Comparison of ENCODE assay signal across 20 mouse cellular contexts in the genomic region with DNA sequence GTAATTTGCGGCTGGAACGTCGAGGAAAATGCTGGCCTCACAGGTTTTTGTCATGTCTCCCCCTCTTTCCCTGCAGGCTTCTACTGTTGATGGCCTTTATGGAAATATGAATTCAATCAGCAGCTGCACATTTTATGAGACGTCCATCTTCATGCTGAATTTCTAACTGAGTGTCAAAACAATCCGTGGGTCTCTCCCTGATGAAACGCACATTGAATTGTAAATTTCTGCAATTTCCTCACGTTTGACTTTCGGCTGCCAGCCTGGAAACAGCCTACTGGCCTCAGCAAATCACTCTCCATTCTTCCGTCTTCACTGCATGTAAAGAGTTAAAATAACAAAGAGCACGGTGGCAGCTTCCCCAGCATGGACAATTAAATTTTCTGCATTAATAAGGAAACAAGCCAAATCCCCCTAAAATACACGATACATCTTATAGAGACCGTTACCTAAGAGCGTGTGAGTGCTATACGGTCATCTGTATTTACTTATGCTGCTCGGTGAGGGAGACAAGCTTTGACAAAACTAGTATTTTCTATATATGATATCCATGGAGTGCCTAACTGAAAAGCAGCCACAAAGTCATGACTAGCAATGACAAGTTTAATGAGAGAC. TPM values are rescaled to one million over a fixed set of nuclear protein-coding genes. Genes with fewer than 3 reads are reported as not detected.
DNase-seq lines count a peak whose midpoint lies in the region; ATAC-seq and TF ChIP-seq lines count a peak whose summit lies in the region.
"Had no signal": no experiment of that assay in that cellular context is flagged by ENCODE, and none has a peak within 500 bp of the region (broad histone marks: within the 10 kb centered on the region; RNA-seq: fewer than 3 reads in every experiment).

No protein-coding gene starts in this region.

- no peak for TF ChIP-seq POLR2A in brain, embryonic 14.5 days (IDR thresholded peaks at IDR 0.05; ENCODE audit: borderline replicate concordance, extremely low read depth, insufficient read depth, insufficient read length, poor library complexity, severe bottlenecking)

- no peaks in the 10 kb centered on the region for H3K36me3 ChIP-seq in embryonic facial prominence, embryonic 14.5 days (ENCODE audit: control insufficient read depth, insufficient read depth, low read length)
- no peaks in the 10 kb centered on the region for H3K36me3 ChIP-seq in forebrain, postnatal 0 days (ENCODE audit: insufficient read depth)
- no peaks in the 10 kb centered on the region for H3K36me3 ChIP-seq in midbrain, embryonic 12.5 days
- no peaks in the 10 kb centered on the region for H3K36me3 ChIP-seq in stomach, postnatal 0 days (ENCODE audit: control insufficient read depth, insufficient read depth, low read length)
- H3K36me3 ChIP-seq: liver, embryonic 13.5 days; stomach, embryonic 15.5 days had no signal

- H3K4me3 ChIP-seq in embryonic facial prominence, embryonic 14.5 days (ENCODE audit: low read depth, low read length), result no peak overlapping the region
- H3K4me3 ChIP-seq in forebrain, postnatal 0 days (ENCODE audit: low read depth, low read length), result no peak overlapping the region
- H3K4me3 ChIP-seq in midbrain, embryonic 12.5 days, result no peak overlapping the region
- H3K4me3 ChIP-seq in stomach, postnatal 0 days (ENCODE audit: low read depth, low read length), result no peak overlapping the region
- H3K4me3 ChIP-seq: erythroblast, embryonic 14.5 days; liver, embryonic 13.5 days; megakaryocyte, embryonic 14.5 days; stomach, embryonic 15.5 days had no signal

- H3K9ac ChIP-seq in embryonic facial prominence, embryonic 14.5 days (ENCODE audit: low read depth, low read length), result no peak overlapping the region
- H3K9ac ChIP-seq in forebrain, postnatal 0 days, result peak overlapping the region; percentile 23; the same call in 1 of the 2 replicates
- no peak overlapping the region for H3K9ac ChIP-seq in midbrain, embryonic 12.5 days (replicated peaks)
- no peak overlapping the region for H3K9ac ChIP-seq in stomach, postnatal 0 days (ENCODE audit: low read length)
- H3K9ac ChIP-seq: liver, embryonic 13.5 days; stomach, embryonic 15.5 days had no signal

- no peak for TF ChIP-seq EP300 in stomach, postnatal 0 days (optimal IDR thresholded peaks at IDR 0.05)

- DNase-seq in brain, embryonic 14.5 days (ENCODE audit: low read depth), result peak; percentile 81
- peak; percentile 14 for DNase-seq in embryonic facial prominence, embryonic 14.5 days (ENCODE audit: low spot score)
- DNase-seq in forebrain, postnatal 0 days, result peak; percentile 20
- DNase-seq in lung, postnatal 36 days, result no peak
- DNase-seq in embryo, embryonic 10.5 days (ENCODE audit: low spot score), result no peak
- DNase-seq in stomach, postnatal 0 days (ENCODE audit: low spot score), result no peak
- DNase-seq: adrenal gland, postnatal 10 days; cerebellum, adult 2 months; kidney, postnatal 10 days; layer of hippocampus, adult 9-11 months; liver, embryonic 13.5 days; spleen, adult 18-20 months; thymus, postnatal 36 days had no signal

- WGBS in embryonic facial prominence, embryonic 14.5 days, result 34% methylated on average over 15 of the region's 15 CpGs
- 14% methylated on average over 15 of the region's 15 CpGs for WGBS in forebrain, postnatal 0 days
- 21% methylated on average over 15 of the region's 15 CpGs for WGBS in midbrain, embryonic 12.5 days
- WGBS in stomach, postnatal 0 days, result 58% methylated on average over 15 of the region's 15 CpGs

- peak overlapping the region; percentile 28 for H3K4me2 ChIP-seq in embryonic facial prominence, embryonic 14.5 days (ENCODE audit: low read depth, low read length)
- H3K4me2 ChIP-seq in forebrain, postnatal 0 days (ENCODE audit: low read depth), result peak overlapping the region; percentile 31
- H3K4me2 ChIP-seq in midbrain, embryonic 12.5 days (replicated peaks), result peak overlapping the region; percentile 34
- H3K4me2 ChIP-seq in stomach, postnatal 0 days (replicated peaks; ENCODE audit: low read depth), result no peak overlapping the region
- H3K4me2 ChIP-seq: liver, embryonic 13.5 days; stomach, embryonic 15.5 days had no signal

- no peaks in the 10 kb centered on the region for H3K4me1 ChIP-seq in embryonic facial prominence, embryonic 14.5 days (ENCODE audit: control insufficient read depth, insufficient read depth, low read length)
- H3K4me1 ChIP-seq in forebrain, postnatal 0 days (ENCODE audit: insufficient read depth), result 0 out of 2 replicates have a peak, but pooled peaks cover 4% of the 10 kb centered on the region
- peaks cover 15% of the 10 kb centered on the region for H3K4me1 ChIP-seq in midbrain, embryonic 12.5 days
- no peaks in the 10 kb centered on the region for H3K4me1 ChIP-seq in stomach, postnatal 0 days (replicated peaks; ENCODE audit: control insufficient read depth, insufficient read depth)
- H3K4me1 ChIP-seq: stomach, embryonic 15.5 days had no signal

- no peaks in the 10 kb centered on the region for H3K9me3 ChIP-seq in embryonic facial prominence, embryonic 14.5 days (ENCODE audit: control insufficient read depth, low read length)
- no peaks in the 10 kb centered on the region for H3K9me3 ChIP-seq in forebrain, postnatal 0 days (ENCODE audit: low read length)
- no peaks in the 10 kb centered on the region for H3K9me3 ChIP-seq in midbrain, embryonic 12.5 days
- H3K9me3 ChIP-seq in stomach, postnatal 0 days (ENCODE audit: control insufficient read depth, low read length), result no peaks in the 10 kb centered on the region
- H3K9me3 ChIP-seq: G1E; liver, embryonic 13.5 days; megakaryocyte, embryonic 14.5 days; stomach, embryonic 15.5 days had no signal

- H3K27ac ChIP-seq in embryonic facial prominence, embryonic 14.5 days (replicated peaks; ENCODE audit: low read depth, low read length), result no peak overlapping the region
- H3K27ac ChIP-seq in forebrain, postnatal 0 days (ENCODE audit: low read depth, low read length), result no peak overlapping the region; the same call in 1 of the 2 replicates
- H3K27ac ChIP-seq in midbrain, embryonic 12.5 days (replicated peaks), result peak overlapping the region; percentile 60
- H3K27ac ChIP-seq in stomach, postnatal 0 days (replicated peaks), result no peak overlapping the region
- H3K27ac ChIP-seq: liver, embryonic 13.5 days; stomach, embryonic 15.5 days had no signal

- no peak for ATAC-seq in embryonic facial prominence, embryonic 14.5 days (ENCODE audit: low read depth)
- no peak for ATAC-seq in forebrain, postnatal 0 days
- ATAC-seq in midbrain, embryonic 12.5 days (ENCODE audit: low FRiP score, low read depth), result no peak
- no peak for ATAC-seq in granulocyte monocyte progenitor cell, adult 5-6 weeks (replicated peaks; ENCODE audit: poor library complexity, severe bottlenecking)
- no peak for ATAC-seq in stomach, postnatal 0 days (ENCODE audit: low FRiP score, low TSS enrichment)
- ATAC-seq: lung, postnatal 0 days had no signal

- H3K27me3 ChIP-seq in embryonic facial prominence, embryonic 14.5 days (replicated peaks; ENCODE audit: control insufficient read depth, insufficient read depth, low read length), result no peaks in the 10 kb centered on the region
- no peaks in the 10 kb centered on the region for H3K27me3 ChIP-seq in forebrain, postnatal 0 days (ENCODE audit: insufficient read depth, low read length)
- H3K27me3 ChIP-seq in midbrain, embryonic 12.5 days, result no peaks in the 10 kb centered on the region
- H3K27me3 ChIP-seq in stomach, postnatal 0 days (ENCODE audit: control insufficient read depth, insufficient read depth, low read length), result no peaks in the 10 kb centered on the region
- H3K27me3 ChIP-seq: liver, embryonic 13.5 days; megakaryocyte, embryonic 14.5 days; stomach, embryonic 15.5 days had no signal

- TF ChIP-seq CTCF in brain, embryonic 14.5 days (IDR thresholded peaks at IDR 0.05; ENCODE audit: borderline replicate concordance, extremely low read depth, insufficient read depth, insufficient read length), result no peak
- TF ChIP-seq CTCF in forebrain, postnatal 0 days (IDR thresholded peaks at IDR 0.05; ENCODE audit: low read depth), result no peak
- TF ChIP-seq CTCF in stomach, postnatal 0 days (IDR thresholded peaks at IDR 0.05; ENCODE audit: low read depth), result no peak

RNA-seq across cellular contexts. Expression of a gene that starts 35.2 kb away (rescaled TPM):
- polyA plus RNA-seq in brain, embryonic 14.5 days (2012; rRNA removed), result 32.4 and 36.5 TPM in 2 replicates
- 62.6 and 65.2 TPM in 2 replicates for polyA plus RNA-seq in embryonic facial prominence, embryonic 14.5 days (2014; fragmentation: Nextera tagmentation; extraction: Ambion mirVana)
- 22.1 and 28.1 TPM in 2 replicates for total RNA-seq in forebrain, postnatal 0 days (2014; rRNA removed)
- 84.1 and 103 TPM in 2 replicates for polyA plus RNA-seq in forebrain, postnatal 0 days (2015; fragmentation: Nextera tagmentation; extraction: Ambion mirVana)
- 72.7 and 74.7 TPM in 2 replicates for polyA plus RNA-seq in midbrain, embryonic 12.5 days (2016; fragmentation: Nextera tagmentation; extraction: Ambion mirVana)
- 40.9 and 101 TPM in 2 replicates for total RNA-seq in granulocyte monocyte progenitor cell, adult 5-6 weeks (2014; fragmentation: Nextera tagmentation)
- 69.2 and 69.6 TPM in 2 replicates for total RNA-seq in granulocyte monocyte progenitor cell, adult 5-6 weeks (2017)
- 39.9 and 44.9 TPM in 2 replicates for polyA plus RNA-seq in stomach, postnatal 0 days (2015; fragmentation: Nextera tagmentation; extraction: Ambion mirVana)

RNA-seq across cellular contexts. Expression of a gene that starts 35.3 kb away (rescaled TPM):
- polyA plus RNA-seq in brain, embryonic 14.5 days (2012; rRNA removed), result 24.3 and 26.5 TPM in 2 replicates
- 16.1 and 17.0 TPM in 2 replicates for polyA plus RNA-seq in embryonic facial prominence, embryonic 14.5 days (2014; fragmentation: Nextera tagmentation; extraction: Ambion mirVana)
- total RNA-seq in forebrain, postnatal 0 days (2014; rRNA removed), result 38.3 and 42.3 TPM in 2 replicates
- 28.4 and 31.1 TPM in 2 replicates for polyA plus RNA-seq in forebrain, postnatal 0 days (2015; fragmentation: Nextera tagmentation; extraction: Ambion mirVana)
- polyA plus RNA-seq in midbrain, embryonic 12.5 days (2016; fragmentation: Nextera tagmentation; extraction: Ambion mirVana), result 21.2 and 23.2 TPM in 2 replicates
- total RNA-seq in granulocyte monocyte progenitor cell, adult 5-6 weeks (2014; fragmentation: Nextera tagmentation), result 18.1 and 21.1 TPM in 2 replicates
- 12.4 and 13.5 TPM in 2 replicates for total RNA-seq in granulocyte monocyte progenitor cell, adult 5-6 weeks (2017)
- 8.3 and 8.4 TPM in 2 replicates for polyA plus RNA-seq in stomach, postnatal 0 days (2015; fragmentation: Nextera tagmentation; extraction: Ambion mirVana)

Comparison
In these comparisons a context has a peak if more than half of its experiments do, and no peak if none do; other contexts are left out.
1. DNase-seq: peak in brain, embryonic 14.5 days (single experiment), embryonic facial prominence, embryonic 14.5 days (single experiment) and forebrain, postnatal 0 days (single experiment); none in lung, postnatal 36 days (single experiment), embryo, embryonic 10.5 days (single experiment) and stomach, postnatal 0 days (single experiment).